Comparison of ENCODE assay signal across 8 mouse cellular contexts in the genomic region with DNA sequence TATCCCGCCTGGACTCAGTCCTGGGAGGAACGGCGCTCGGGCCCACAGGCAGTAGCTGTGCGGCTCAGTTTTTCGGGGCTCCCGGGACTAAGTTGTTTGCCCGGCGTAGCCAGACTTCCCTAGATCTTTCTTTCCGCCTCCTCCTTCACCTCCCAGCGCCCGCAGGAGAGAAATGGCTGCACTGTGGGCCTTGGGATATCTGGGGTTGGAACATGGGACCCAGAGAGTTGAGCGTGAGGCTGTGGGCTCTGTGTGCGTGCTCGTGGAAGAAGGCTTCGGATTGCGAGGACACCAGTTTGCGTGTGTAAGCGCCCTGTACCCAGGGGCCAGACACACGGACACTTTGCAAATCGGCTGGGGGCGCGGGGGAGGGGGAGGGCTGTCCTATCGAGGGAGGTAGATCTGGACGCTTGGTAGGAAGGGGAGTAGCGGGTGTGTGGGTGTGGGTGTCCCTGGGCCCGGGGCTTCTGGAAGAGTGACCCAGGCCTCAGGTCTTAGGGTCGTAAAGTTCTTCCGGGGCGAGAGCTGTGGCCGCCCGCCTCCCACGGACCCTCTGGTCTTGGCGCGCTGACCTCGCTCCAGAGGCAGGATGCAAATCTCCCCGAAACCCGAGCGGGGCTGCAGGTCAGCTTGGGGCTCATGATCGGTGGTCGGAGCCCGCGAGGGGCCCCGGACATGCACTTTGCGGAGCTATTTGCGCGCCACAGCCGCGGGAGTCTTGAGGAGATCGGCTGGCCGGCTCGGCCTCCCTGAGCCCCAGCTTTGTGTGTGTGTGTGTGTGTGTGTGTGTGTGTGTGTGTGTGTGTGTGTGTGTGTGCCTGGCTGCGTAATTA. TPM values are rescaled to one million over a fixed set of nuclear protein-coding genes. Genes with fewer than 3 reads are reported as not detected.
DNase-seq lines count a peak whose midpoint lies in the region; ATAC-seq and TF ChIP-seq lines count a peak whose summit lies in the region.

No protein-coding gene starts in this region.

- TF ChIP-seq CTCF in forebrain, postnatal 0 days (IDR thresholded peaks at IDR 0.05; ENCODE audit: low read depth): no peak
- TF ChIP-seq CTCF in liver, postnatal 0 days (IDR thresholded peaks at IDR 0.05; ENCODE audit: low read depth): no peak

- intact Hi-C loops in heart, postnatal 25 days (cut with DNase I): loop anchor here (10.0 kb wide), 1 partner anchor 868 kb away; the partner anchor contains the start of gene Ppp6c

- no peak for ATAC-seq in heart, embryonic 11.5 days (replicated peaks; ENCODE audit: insufficient number of reproducible peaks, low FRiP score, low TSS enrichment)
- ATAC-seq in forebrain, postnatal 0 days: 0 out of 2 replicates have a peak, but pooled peaks have one; percentile 0
- no peak for ATAC-seq in liver, postnatal 0 days
- ATAC-seq in megakaryocyte progenitor cell, adult 5-6 weeks (replicated peaks; ENCODE audit: poor library complexity): no peak

- peak overlapping the region; percentile 62 for H3K4me2 ChIP-seq in heart, embryonic 11.5 days
- H3K4me2 ChIP-seq in forebrain, postnatal 0 days (ENCODE audit: low read depth): peak overlapping the region; percentile 78
- peak overlapping the region; percentile 54 for H3K4me2 ChIP-seq in liver, postnatal 0 days (ENCODE audit: low read depth, low read length)

- peaks cover 13% of the 10 kb centered on the region for H3K4me1 ChIP-seq in heart, embryonic 11.5 days (ENCODE audit: control insufficient read depth, insufficient read depth, low read length)
- H3K4me1 ChIP-seq in forebrain, postnatal 0 days (ENCODE audit: insufficient read depth): 0 out of 2 replicates have a peak, but pooled peaks cover 6% of the 10 kb centered on the region
- H3K4me1 ChIP-seq in liver, postnatal 0 days (ENCODE audit: insufficient read depth): no peaks in the 10 kb centered on the region; the same call in 1 of the 2 replicates

- no peak overlapping the region for H3K27ac ChIP-seq in heart, embryonic 11.5 days (ENCODE audit: low read depth, low read length)
- H3K27ac ChIP-seq in forebrain, postnatal 0 days (ENCODE audit: low read depth, low read length): peak overlapping the region; percentile 51
- no peak overlapping the region for H3K27ac ChIP-seq in liver, postnatal 0 days (ENCODE audit: low read depth)

- no peak overlapping the region for H3K9ac ChIP-seq in heart, embryonic 11.5 days (ENCODE audit: low read depth, low read length)
- H3K9ac ChIP-seq in forebrain, postnatal 0 days: peak overlapping the region; percentile 51
- H3K9ac ChIP-seq in liver, postnatal 0 days (replicated peaks): peak overlapping the region; percentile 9; the same call in 1 of the 2 replicates

- H3K9me3 ChIP-seq in heart, embryonic 11.5 days (replicated peaks; ENCODE audit: control insufficient read depth, low read length): no peaks in the 10 kb centered on the region
- no peaks in the 10 kb centered on the region for H3K9me3 ChIP-seq in forebrain, postnatal 0 days (ENCODE audit: low read length)
- no peaks in the 10 kb centered on the region for H3K9me3 ChIP-seq in liver, postnatal 0 days (ENCODE audit: low read length)

- no peak for DNase-seq in heart, postnatal 25 days (ENCODE audit: low spot score)
- peak; percentile 35 for DNase-seq in ES-CJ7 (ENCODE audit: low read depth, low spot score)
- DNase-seq in forebrain, postnatal 0 days: peak; percentile 72
- no peak for DNase-seq in liver, postnatal 0 days
- no peak for DNase-seq in thymus, postnatal 0 days (ENCODE audit: low spot score)
- no peak for DNase-seq in thymus, adult 18-20 months

- H3K36me3 ChIP-seq in heart, embryonic 11.5 days (ENCODE audit: control insufficient read depth, insufficient read depth, low read length): no peaks in the 10 kb centered on the region
- peaks cover 5% of the 10 kb centered on the region for H3K36me3 ChIP-seq in forebrain, postnatal 0 days (ENCODE audit: insufficient read depth)
- no peaks in the 10 kb centered on the region for H3K36me3 ChIP-seq in liver, postnatal 0 days (replicated peaks; ENCODE audit: insufficient read depth, low read length)

- H3K27me3 ChIP-seq in heart, embryonic 11.5 days (ENCODE audit: control insufficient read depth, insufficient read depth, low read length): peaks cover 93% of the 10 kb centered on the region
- no peaks in the 10 kb centered on the region for H3K27me3 ChIP-seq in forebrain, postnatal 0 days (ENCODE audit: insufficient read depth, low read length)
- H3K27me3 ChIP-seq in liver, postnatal 0 days (ENCODE audit: insufficient read depth, low read length): peaks cover 99% of the 10 kb centered on the region

- TF ChIP-seq EP300 in liver, postnatal 0 days (IDR thresholded peaks at IDR 0.05; ENCODE audit: low read depth): no peak

- WGBS in heart, embryonic 11.5 days (ENCODE audit: insufficient replicate concordance): under 1% methylated on average over 53 of the region's 53 CpGs
- 2% methylated on average over 53 of the region's 53 CpGs for WGBS in forebrain, postnatal 0 days
- WGBS in liver, postnatal 0 days (ENCODE audit: insufficient replicate concordance): 1% methylated on average over 52 of the region's 53 CpGs

- peak overlapping the region; percentile 36 for H3K4me3 ChIP-seq in heart, embryonic 11.5 days (ENCODE audit: low read depth, low read length)
- peak overlapping the region; percentile 59 for H3K4me3 ChIP-seq in forebrain, postnatal 0 days (ENCODE audit: low read depth, low read length)
- peak overlapping the region; percentile 29 for H3K4me3 ChIP-seq in liver, postnatal 0 days (ENCODE audit: low read depth, low read length)

RNA-seq across cellular contexts. Expression of gene Lhx2, which starts 17.6 kb away (rescaled TPM):
- 0.49 and 0.68 TPM in 2 replicates for polyA plus RNA-seq in heart, embryonic 11.5 days (2014; fragmentation: Nextera tagmentation; extraction: Ambion mirVana)
- under 1 TPM in 1 of 2 experiments, not detected in 1; 0.29 TPM for total RNA-seq in heart, postnatal 25 days (2021)
- total RNA-seq in forebrain, postnatal 0 days (2014; rRNA removed): 82.8 and 87.6 TPM in 2 replicates
- 43.5 and 45.9 TPM in 2 replicates for polyA plus RNA-seq in forebrain, postnatal 0 days (2015; fragmentation: Nextera tagmentation; extraction: Ambion mirVana)
- polyA plus RNA-seq in liver, postnatal 0 days (2015; fragmentation: Nextera tagmentation; extraction: Ambion mirVana): 1.7 and 2.8 TPM in 2 replicates
- 0.05 and 0.17 TPM in 2 replicates for polyA plus RNA-seq in thymus, postnatal 0 days (2015; fragmentation: Nextera tagmentation; extraction: Ambion mirVana)
- total RNA-seq in megakaryocyte progenitor cell, adult 5-6 weeks (2015): not detected in 2 replicates
- not detected in 2 replicates for total RNA-seq in megakaryocyte progenitor cell, adult 5-6 weeks (2017)

Comparison
In these comparisons a context has a peak if more than half of its experiments do, and no peak if none do; other contexts are left out.
1. DNase-seq: peak in ES-CJ7 (single experiment) and forebrain, postnatal 0 days (single experiment); none in heart, postnatal 25 days (single experiment), liver, postnatal 0 days (single experiment), thymus, postnatal 0 days (single experiment) and thymus, adult 18-20 months (0 of 2).
2. RNA of gene Lhx2, which starts 17.6 kb away (polyA plus RNA-seq): 43.5 to 45.9 TPM in forebrain, postnatal 0 days; 1.7 to 2.8 TPM in liver, postnatal 0 days, 0.49 to 0.68 TPM in heart, embryonic 11.5 days and 0.05 to 0.17 TPM in thymus, postnatal 0 days; every median in the first group is over 10 times any median in the second.
3. Peak in every context shown above with its lines, with median percentiles within 50 percentile points of each other: H3K4me2 ChIP-seq and H3K4me3 ChIP-seq.